Mouse (Mus musculus) forebrain, embryonic 14.5 days (tissue): ENCODE results near the gene Sart3. TPM values are rescaled to one million over a fixed set of nuclear protein-coding genes. Genes with fewer than 3 reads are reported as not detected.
"Not testable (repeated sequence)": the region's sequence is repeated elsewhere in the genome, so short reads cannot be mapped to it uniquely, and the experiment has no call there.

Source experiments
- ATAC-seq: fragments of 200-750 bp; cut with Nextera tagmentation; 2 replicates; pipeline ENCODE4 v1.8.0; 2017; ENCODE audit warnings: mild to moderate bottlenecking, moderate library complexity
- DNase-seq: peaks from one replicate; pipeline ENCODE4 v3.0.0-alpha.2; 2015; ENCODE audit warnings: low spot score
- H3K27ac ChIP-seq: fragments of 300-500 bp; sonication (generic); 2 replicates; pipeline ENCODE4 v1.5.1; 2014; ENCODE audit warnings: low read depth, mild to moderate bottlenecking, control low read depth, low read length, moderate library complexity
- H3K27me3 ChIP-seq: fragments of 300-500 bp; sonication (generic); replicated peaks from 2 replicates; pipeline ENCODE4 v1.6.1; 2014; ENCODE audit warnings: low read length, control low read depth, mixed read lengths; ENCODE audit not compliant: control insufficient read depth, insufficient read depth
- H3K36me3 ChIP-seq: fragments of 300-500 bp; sonication (generic); 2 replicates; pipeline ENCODE4 v1.6.1; 2014; ENCODE audit warnings: low read length, control low read depth; ENCODE audit not compliant: control insufficient read depth, insufficient read depth
- H3K4me1 ChIP-seq: fragments of 300-500 bp; sonication (generic); 2 replicates; pipeline ENCODE4 v1.6.1; 2014; ENCODE audit warnings: antibody characterized with exemption, low read length, control low read depth; ENCODE audit not compliant: control insufficient read depth, insufficient read depth
- H3K4me2 ChIP-seq: fragments of 300-500 bp; sonication (generic); 2 replicates; pipeline ENCODE4 v1.6.1; 2014; ENCODE audit warnings: mild to moderate bottlenecking, control low read depth, low read length
- H3K4me3 ChIP-seq: fragments of 300-500 bp; sonication (generic); 2 replicates; pipeline ENCODE4 v1.5.1; 2014; ENCODE audit warnings: low read depth, low read length, control low read depth
- H3K9ac ChIP-seq: fragments of 300-500 bp; sonication (generic); 2 replicates; pipeline ENCODE4 v1.6.1; 2014; ENCODE audit warnings: mild to moderate bottlenecking, low read length, control low read depth, moderate library complexity
- H3K9me3 ChIP-seq: fragments of 300-500 bp; sonication (generic); replicated peaks from 2 replicates; pipeline ENCODE4 v1.6.1; 2016; ENCODE audit warnings: low read length, control low read depth, mixed read lengths; ENCODE audit not compliant: control insufficient read depth
- WGBS: fragments of 180-500 bp; shearing (Covaris S2); extraction: QIAGEN DNeasy Blood & Tissue Kit; methylation state at CpG from one replicate; pipeline ENCODE4 v1.1.7; 2014; 5-methylcytosine and 5-hydroxymethylcytosine counted together
- polyA plus RNA-seq: library from polyadenylated mRNA; unstranded; fragments of >200 nt; fragmentation: Nextera tagmentation; extraction: Ambion mirVana; gene quantifications from 2 replicates; pipeline ENCODE4 v1.2.1, GENCODE M21; 2014

Gene Sart3
- polyA plus RNA-seq, 1 experiment from 2014 or later: 27.3 TPM

GRCm38 (mm10) chr5:113783581-113784001 is 11.3 kb upstream of the Sart3 start:
- no peak overlapping the region for H3K9ac ChIP-seq
- H3K27me3 ChIP-seq: no peaks in the 10 kb centered on the region
- H3K4me1 ChIP-seq: no peaks in the 10 kb centered on the region
- DNase-seq (no peak), ATAC-seq (no peak)
- H3K4me2 ChIP-seq: no peak overlapping the region
- H3K27ac ChIP-seq: no peak overlapping the region
- H3K4me3 ChIP-seq: no peak overlapping the region
- no peaks in the 10 kb centered on the region for H3K9me3 ChIP-seq
- H3K36me3 ChIP-seq: peaks cover 3% of the 10 kb centered on the region
- 17% methylated on average over 12 of the region's 12 CpGs for WGBS

GRCm38 (mm10) chr5:113782624-113783023 is 10.3 kb upstream of the Sart3 start:
- Histone ChIP-seq H3K36me3 (peaks cover 9% of the 10 kb centered on the region), H3K27ac (no peak overlapping the region), H3K4me1 (no peaks in the 10 kb centered on the region), H3K27me3 (no peaks in the 10 kb centered on the region), H3K4me2 (no peak overlapping the region), H3K9ac (no peak overlapping the region), H3K9me3 (no peaks in the 10 kb centered on the region), H3K4me3 (no peak overlapping the region)
- no peak for DNase-seq
- ATAC-seq: no peak
- WGBS: 86% methylated on average over 7 of the region's 7 CpGs

- DNase-seq (no peak), ATAC-seq (no peak)
- Histone ChIP-seq H3K27ac (no peak overlapping the region), H3K4me3 (no peak overlapping the region), H3K4me2 (no peak overlapping the region), H3K36me3 (peaks cover 13% of the 10 kb centered on the region), H3K9ac (no peak overlapping the region), H3K27me3 (no peaks in the 10 kb centered on the region), H3K9me3 (no peaks in the 10 kb centered on the region), H3K4me1 (no peaks in the 10 kb centered on the region)
- WGBS: 85% methylated on average over 7 of the region's 7 CpGs
Measured at GRCm38 (mm10) chr5:113781875-113782274, 9.6 kb upstream of the Sart3 start.

GRCm38 (mm10) chr5:113781254-113781653 is 8.9 kb upstream of the Sart3 start:
- Histone ChIP-seq H3K4me3 (no peak overlapping the region), H3K27me3 (no peaks in the 10 kb centered on the region), H3K4me2 (no peak overlapping the region), H3K9me3 (no peaks in the 10 kb centered on the region), H3K27ac (no peak overlapping the region), H3K4me1 (no peaks in the 10 kb centered on the region), H3K9ac (no peak overlapping the region), H3K36me3 (peaks cover 19% of the 10 kb centered on the region)
- DNase-seq: no peak
- 83% methylated on average over 7 of the region's 7 CpGs for WGBS
- no peak for ATAC-seq

- DNase-seq (no peak), ATAC-seq (no peak)
- Histone ChIP-seq H3K4me1 (no peaks in the 10 kb centered on the region), H3K4me3 (no peak overlapping the region), H3K27me3 (no peaks in the 10 kb centered on the region), H3K4me2 (no peak overlapping the region), H3K9ac (no peak overlapping the region), H3K27ac (no peak overlapping the region), H3K9me3 (no peaks in the 10 kb centered on the region), H3K36me3 (peaks cover 24% of the 10 kb centered on the region)
- WGBS: 89% methylated on average over 5 of the region's 5 CpGs
Measured at GRCm38 (mm10) chr5:113780763-113781162, 8.5 kb upstream of the Sart3 start.

- DNase-seq: no peak
- Histone ChIP-seq H3K27me3 (no peaks in the 10 kb centered on the region), H3K4me1 (no peaks in the 10 kb centered on the region), H3K9me3 (no peaks in the 10 kb centered on the region), H3K27ac (no peak overlapping the region), H3K4me3 (no peak overlapping the region), H3K4me2 (no peak overlapping the region), H3K36me3 (peaks cover 29% of the 10 kb centered on the region), H3K9ac (no peak overlapping the region)
- no peak for ATAC-seq
- 98% methylated on average over 3 of the region's 3 CpGs for WGBS
Measured at GRCm38 (mm10) chr5:113780082-113780752, 7.9 kb upstream of the Sart3 start.

GRCm38 (mm10) chr5:113779569-113779968 is 7.3 kb upstream of the Sart3 start:
- ATAC-seq: no peak

GRCm38 (mm10) chr5:113777728-113778127 is 5.4 kb upstream of the Sart3 start:
- WGBS: 93% methylated on average over 8 of the region's 8 CpGs
- ATAC-seq, H3K4me2 ChIP-seq, H3K27me3 ChIP-seq, H3K27ac ChIP-seq, DNase-seq, H3K9me3 ChIP-seq, H3K4me3 ChIP-seq, H3K4me1 ChIP-seq, H3K9ac ChIP-seq: not testable (repeated sequence)
- peaks cover 37% of the 10 kb centered on the region for H3K36me3 ChIP-seq

More at GRCm38 (mm10) chr5:113779569-113779968, 7.3 kb upstream of the Sart3 start:
- Histone ChIP-seq H3K9ac (no peak overlapping the region), H3K27me3 (no peaks in the 10 kb centered on the region), H3K36me3 (peaks cover 33% of the 10 kb centered on the region), H3K4me1 (no peaks in the 10 kb centered on the region), H3K9me3 (no peaks in the 10 kb centered on the region), H3K4me3 (no peak overlapping the region), H3K27ac (no peak overlapping the region), H3K4me2 (no peak overlapping the region)
- WGBS: 82% methylated on average over 5 of the region's 5 CpGs
- DNase-seq: no peak

- no peak overlapping the region for H3K4me2 ChIP-seq
- no peaks in the 10 kb centered on the region for H3K9me3 ChIP-seq
- no peak overlapping the region for H3K27ac ChIP-seq
- H3K27me3 ChIP-seq: no peaks in the 10 kb centered on the region
- no peak overlapping the region for H3K4me3 ChIP-seq
- DNase-seq (no peak), ATAC-seq (no peak)
- peaks cover 7% of the 10 kb centered on the region; the same call in 1 of the 2 replicates for H3K4me1 ChIP-seq
- peaks cover 37% of the 10 kb centered on the region for H3K36me3 ChIP-seq
- WGBS: 94% methylated on average over 8 of the region's 8 CpGs
- no peak overlapping the region for H3K9ac ChIP-seq
Measured at GRCm38 (mm10) chr5:113776896-113777226, 4.6 kb upstream of the Sart3 start.
